Mouse (Mus musculus) urinary bladder, postnatal 14 days (tissue): Measurements from ENCODE around the gene Csn2.

Experiments
- DNase-seq: peaks from one replicate; pipeline ENCODE4 v3.0.0; 2021; ENCODE audit warnings: low spot score

The Csn2 gene

GRCm38 (mm10) chr5:87699530-87699929 lies at the start of gene Csn2:
Csn2 (minus strand) TSS chr5:87699630.
- no peak for DNase-seq

- DNase-seq: no peak
Measured at GRCm38 (mm10) chr5:87734821-87735220, 35.4 kb upstream of the Csn2 start.

GRCm38 (mm10) chr5:87705891-87706290 lies 6.5 kb upstream of the Csn2 start:
- DNase-seq: no peak

GRCm38 (mm10) chr5:87665908-87666307 lies 33.5 kb downstream of the Csn2 start, which contains the start of gene Csn1s1:
Csn1s1 (plus strand) TSS chr5:87666208.
- DNase-seq: no peak

GRCm38 (mm10) chr5:87642787-87643186 lies 56.6 kb downstream of the Csn2 start:
- peak; percentile 47 for DNase-seq
